Mouse (Mus musculus): Measurements from ENCODE around the gene Sh3bgrl3.

DNA sequence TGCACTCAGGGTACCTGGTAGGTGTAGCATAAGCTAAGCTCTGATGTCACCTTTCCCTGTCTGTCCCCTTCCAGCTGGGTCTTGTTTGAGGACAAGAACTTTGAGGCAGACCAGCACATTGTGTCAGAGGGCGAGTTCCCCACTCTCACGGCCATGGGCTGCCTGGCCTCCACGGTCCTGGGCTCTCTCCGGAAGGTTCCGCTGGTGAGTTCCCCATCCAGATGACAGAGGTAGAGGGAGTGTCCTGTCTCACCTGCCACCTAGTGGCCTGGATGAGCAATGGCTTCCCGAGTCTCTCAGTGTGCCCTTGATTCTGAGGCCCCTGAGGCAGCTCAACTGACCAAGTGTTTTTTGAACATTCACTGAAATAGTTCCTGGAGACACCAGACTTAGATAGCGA lies 41.2 kb downstream of the Sh3bgrl3 start:
- no peak for TF ChIP-seq CHD1 (IDR thresholded peaks at IDR 0.05; ENCODE audit: low read depth, low read length)
- TF ChIP-seq CTCF (conservative IDR thresholded peaks at IDR 0.05 in 1 of 2, IDR thresholded peaks at IDR 0.05 in 1 of 2; ENCODE audit: low read depth in 2 of 2, low read length in 2 of 2) = peak; percentile 73 to 77
- no peak for TF ChIP-seq E2F4 (IDR thresholded peaks at IDR 0.05; ENCODE audit: insufficient replicate concordance, low read depth, low read length)
- TF ChIP-seq USF1 (IDR thresholded peaks at IDR 0.05; ENCODE audit: low read depth, low read length) = no peak
- TF ChIP-seq EP300 (IDR thresholded peaks at IDR 0.05; ENCODE audit: low read length) = no peak
- TF ChIP-seq HCFC1 (IDR thresholded peaks at IDR 0.05; ENCODE audit: low read depth, low read length) = no peak
- TF ChIP-seq RAD21 (IDR thresholded peaks at IDR 0.05; ENCODE audit: low read depth, low read length) = peak; percentile 60
- TF ChIP-seq NRF1 (IDR thresholded peaks at IDR 0.05; ENCODE audit: low read depth, low read length) = no peak
- no peak for TF ChIP-seq POLR2A (IDR thresholded peaks at IDR 0.05; ENCODE audit: low read depth, low read length)
- no peak for TF ChIP-seq TCF12 (IDR thresholded peaks at IDR 0.05; ENCODE audit: low read depth, low read length)

Data from CH12.LX (cell line).